Mouse (Mus musculus): ENCODE data around the gene Mcm6. TPM values are rescaled to one million over a fixed set of nuclear protein-coding genes. Genes with fewer than 3 reads are reported as not detected.

Gene Mcm6
- total RNA-seq, 2 experiments from 2014 or later = 24.0 to 26.0 TPM

Other genes starting within 250 kb of the Mcm6 start
- gene Ubxn4, start 115.7 kb downstream of the Mcm6 start, total RNA-seq (2021) = 10 to 100 TPM; 56.1 to 63.0 TPM
- gene Lct, start 31.3 kb downstream of the Mcm6 start, total RNA-seq (2021) = 1 to 10 TPM in 1 of 2 experiments, under 1 TPM in 1; 0.79 to 1.0 TPM
- 10 to 100 TPM; 72.5 to 73.8 TPM for gene Dars, start 57.7 kb upstream of the Mcm6 start, total RNA-seq (2021)
- 10 to 100 TPM; 22.5 to 23.7 TPM for gene Cxcr4, start 232.6 kb upstream of the Mcm6 start, total RNA-seq (2021)